Mouse (Mus musculus): ENCODE measurements around the gene Tmed1. TPM values are rescaled to one million over a fixed set of nuclear protein-coding genes. Genes with fewer than 3 reads are reported as not detected.
"Not testable (repeated sequence)": the region's sequence is repeated elsewhere in the genome, so short reads cannot be mapped to it uniquely, and the experiment has no call there.

The Tmed1 gene
- total and polyA plus RNA-seq, 2 experiments from 2014 or later = 42.5 to 51.1 TPM

- 85% methylated on average over 9 of the region's 9 CpGs for WGBS
Observed at GRCm38 (mm10) chr9:21494726-21495125, 15.3 kb downstream of the Tmed1 start.

DNA sequence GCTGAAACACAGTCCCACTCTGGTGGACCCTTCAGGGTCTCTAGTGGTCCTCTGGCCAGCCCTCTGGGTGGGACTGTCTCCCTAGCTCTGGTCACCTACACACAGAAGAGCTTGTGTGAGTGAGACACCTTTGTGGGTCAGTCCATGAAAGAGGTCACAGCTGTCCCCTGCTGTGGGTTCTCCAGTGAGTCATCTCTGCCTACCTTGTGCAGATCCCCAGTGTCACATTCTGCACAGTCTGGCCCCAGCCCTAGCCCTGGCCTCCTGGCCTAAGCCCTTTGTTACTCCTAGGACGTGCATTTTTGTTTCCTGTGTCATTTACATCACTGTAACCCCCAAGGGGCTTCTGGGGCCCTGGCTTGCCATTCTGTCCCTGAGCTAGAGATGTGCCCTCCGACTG, 16.1 kb downstream of the Tmed1 start:
- Histone ChIP-seq H3K9me3 (ENCODE audit: low read length) (no peaks in the 10 kb centered on the region), H3K27ac (ENCODE audit: low read depth, low read length) (no peak overlapping the region), H3K27me3 (ENCODE audit: insufficient read depth, low read length) (no peaks in the 10 kb centered on the region), H3K9ac (replicated peaks; ENCODE audit: low read length, poor library complexity, severe bottlenecking) (no peak overlapping the region), H3K4me3 (ENCODE audit: low read depth, low read length) (no peak overlapping the region), H3K4me2 (ENCODE audit: low read depth, low read length, poor library complexity, severe bottlenecking) (no peak overlapping the region), H3K4me1 (ENCODE audit: insufficient read depth, low read length) (no peaks in the 10 kb centered on the region), H3K36me3 (ENCODE audit: insufficient read depth, low read length) (peaks cover 28% of the 10 kb centered on the region)
- DNase-seq (ENCODE audit: low spot score) (no peak), ATAC-seq (ENCODE audit: low FRiP score) (0 out of 2 replicates have a peak, but pooled peaks have one; percentile 16)
- no peak for TF ChIP-seq CTCF (IDR thresholded peaks at IDR 0.05)
- WGBS = 50% methylated on average over 2 of the region's 2 CpGs

More at GRCm38 (mm10) chr9:21494726-21495125, 15.3 kb downstream of the Tmed1 start:
- no peak overlapping the region for H3K4me2 ChIP-seq (ENCODE audit: low read depth, low read length, poor library complexity, severe bottlenecking)
- no peaks in the 10 kb centered on the region for H3K4me1 ChIP-seq (ENCODE audit: insufficient read depth, low read length)
- H3K27ac ChIP-seq (ENCODE audit: low read depth, low read length) = no peak overlapping the region
- no peaks in the 10 kb centered on the region for H3K27me3 ChIP-seq (ENCODE audit: insufficient read depth, low read length)
- DNase-seq (ENCODE audit: low spot score) = no peak
- no peak for ATAC-seq (ENCODE audit: low FRiP score)
- H3K36me3 ChIP-seq (ENCODE audit: insufficient read depth, low read length) = peaks cover 29% of the 10 kb centered on the region
- H3K9ac ChIP-seq (replicated peaks; ENCODE audit: low read length, poor library complexity, severe bottlenecking) = no peak overlapping the region
- TF ChIP-seq CTCF (IDR thresholded peaks at IDR 0.05) = no peak
- no peaks in the 10 kb centered on the region for H3K9me3 ChIP-seq (ENCODE audit: low read length)
- no peak overlapping the region for H3K4me3 ChIP-seq (ENCODE audit: low read depth, low read length)

GRCm38 (mm10) chr9:21490696-21491095, 19.4 kb downstream of the Tmed1 start:
- Histone ChIP-seq H3K4me1 (ENCODE audit: insufficient read depth, low read length) (no peaks in the 10 kb centered on the region), H3K4me2 (ENCODE audit: low read depth, low read length, poor library complexity, severe bottlenecking) (no peak overlapping the region), H3K9ac (replicated peaks; ENCODE audit: low read length, poor library complexity, severe bottlenecking) (no peak overlapping the region), H3K36me3 (ENCODE audit: insufficient read depth, low read length) (peaks cover 38% of the 10 kb centered on the region), H3K27me3 (ENCODE audit: insufficient read depth, low read length) (no peaks in the 10 kb centered on the region), H3K27ac (ENCODE audit: low read depth, low read length) (no peak overlapping the region), H3K4me3 (ENCODE audit: low read depth, low read length) (no peak overlapping the region), H3K9me3 (ENCODE audit: low read length) (no peaks in the 10 kb centered on the region)
- no peak for ATAC-seq (ENCODE audit: low FRiP score)
- DNase-seq (ENCODE audit: low spot score) = no peak
- no peak for TF ChIP-seq CTCF (IDR thresholded peaks at IDR 0.05)
- 94% methylated on average over 9 of the region's 9 CpGs for WGBS

- not testable (repeated sequence) for H3K4me3 ChIP-seq (ENCODE audit: low read depth, low read length); H3K4me1 ChIP-seq (ENCODE audit: insufficient read depth, low read length); H3K9me3 ChIP-seq (ENCODE audit: low read length); H3K4me2 ChIP-seq (ENCODE audit: low read depth, low read length, poor library complexity, severe bottlenecking); H3K27ac ChIP-seq (ENCODE audit: low read depth, low read length); H3K9ac ChIP-seq (replicated peaks; ENCODE audit: low read length, poor library complexity, severe bottlenecking); H3K27me3 ChIP-seq (ENCODE audit: insufficient read depth, low read length); ATAC-seq (ENCODE audit: low FRiP score); DNase-seq (ENCODE audit: low spot score)
- H3K36me3 ChIP-seq (ENCODE audit: insufficient read depth, low read length) = peaks cover 45% of the 10 kb centered on the region
- 100% methylated on average over 1 of the region's 2 CpGs for WGBS
Observed at GRCm38 (mm10) chr9:21488246-21488645, 21.8 kb downstream of the Tmed1 start.

GRCm38 (mm10) chr9:21484065-21484464, 26.0 kb downstream of the Tmed1 start:
- H3K36me3 ChIP-seq (ENCODE audit: insufficient read depth, low read length) = peaks cover 63% of the 10 kb centered on the region
- WGBS = 85% methylated on average over 4 of the region's 4 CpGs
- no peaks in the 10 kb centered on the region for H3K27me3 ChIP-seq (ENCODE audit: insufficient read depth, low read length)
- H3K4me1 ChIP-seq (ENCODE audit: insufficient read depth, low read length) = no peaks in the 10 kb centered on the region
- no peak for ATAC-seq (ENCODE audit: low FRiP score)
- no peak overlapping the region for H3K4me2 ChIP-seq (ENCODE audit: low read depth, low read length, poor library complexity, severe bottlenecking)
- H3K4me3 ChIP-seq (ENCODE audit: low read depth, low read length) = no peak overlapping the region
- H3K27ac ChIP-seq (ENCODE audit: low read depth, low read length) = no peak overlapping the region
- TF ChIP-seq CTCF (IDR thresholded peaks at IDR 0.05) = no peak
- no peaks in the 10 kb centered on the region for H3K9me3 ChIP-seq (ENCODE audit: low read length)
- no peak overlapping the region for H3K9ac ChIP-seq (replicated peaks; ENCODE audit: low read length, poor library complexity, severe bottlenecking)
- peak; percentile 39 for DNase-seq (ENCODE audit: low spot score)

DNA sequence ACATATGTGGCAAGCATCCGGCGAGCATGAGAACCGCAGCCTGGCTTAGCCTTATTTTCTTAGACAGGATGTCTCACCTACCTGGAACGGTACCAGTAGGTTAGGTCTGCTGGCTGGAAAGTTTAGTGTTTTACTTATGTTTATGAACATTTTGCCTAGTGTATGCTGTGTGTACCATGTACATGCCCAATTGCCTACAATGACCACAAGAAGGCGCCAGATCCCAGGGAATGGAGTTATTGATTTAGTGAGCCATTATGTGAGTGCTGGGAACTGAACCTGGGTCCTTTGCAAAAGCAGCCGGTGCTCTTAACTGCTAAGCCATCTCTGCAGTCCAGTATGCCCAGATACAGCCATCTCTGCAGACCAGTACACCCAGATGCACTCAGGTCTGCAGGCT, 32.3 kb downstream of the Tmed1 start:
- Histone ChIP-seq H3K4me2 (ENCODE audit: low read depth, low read length, poor library complexity, severe bottlenecking) (no peak overlapping the region), H3K4me1 (ENCODE audit: insufficient read depth, low read length) (no peaks in the 10 kb centered on the region), H3K9me3 (ENCODE audit: low read length) (no peaks in the 10 kb centered on the region), H3K36me3 (ENCODE audit: insufficient read depth, low read length) (peaks cover 87% of the 10 kb centered on the region), H3K27me3 (ENCODE audit: insufficient read depth, low read length) (no peaks in the 10 kb centered on the region), H3K4me3 (ENCODE audit: low read depth, low read length) (no peak overlapping the region), H3K9ac (replicated peaks; ENCODE audit: low read length, poor library complexity, severe bottlenecking) (no peak overlapping the region), H3K27ac (ENCODE audit: low read depth, low read length) (no peak overlapping the region)
- DNase-seq (ENCODE audit: low spot score) = no peak
- WGBS = 95% methylated on average over 6 of the region's 6 CpGs
- ATAC-seq (ENCODE audit: low FRiP score) = no peak
- peak; percentile 40 for TF ChIP-seq CTCF (IDR thresholded peaks at IDR 0.05)

Data from midbrain, postnatal 0 days (tissue).